Mouse (Mus musculus) granulocyte monocyte progenitor cell, adult 5-6 weeks (primary cell): ENCODE data around the gene Abhd8. TPM values are rescaled to one million over a fixed set of nuclear protein-coding genes. Genes with fewer than 3 reads are reported as not detected.
"Not testable (repeated sequence)": the region's sequence is repeated elsewhere in the genome, so short reads cannot be mapped to it uniquely, and the experiment has no call there.

ENCODE experiments used
- ATAC-seq: replicated peaks from 2 replicates; pipeline ENCODE4 v1.8.0; 2016; ENCODE audit warnings: mild to moderate bottlenecking, moderate TSS enrichment, inconsistent platforms; ENCODE audit not compliant: poor library complexity, severe bottlenecking
- total RNA-seq, 2 experiments: library from RNA; stranded (forward) in 1 of 2; stranded (reverse) in 1 of 2; fragments of 200-712, 200-1000 nt in 1 of 2; fragments of >200 nt in 1 of 2; fragmentation: Nextera tagmentation in 1 of 2; gene quantifications; 2 replicates each; pipeline ENCODE4 v1.2.3; 2014 to 2017

Abhd8 gene
- total RNA-seq, 2 experiments from 2014 or later = 1.6 to 4.7 TPM

DNA sequence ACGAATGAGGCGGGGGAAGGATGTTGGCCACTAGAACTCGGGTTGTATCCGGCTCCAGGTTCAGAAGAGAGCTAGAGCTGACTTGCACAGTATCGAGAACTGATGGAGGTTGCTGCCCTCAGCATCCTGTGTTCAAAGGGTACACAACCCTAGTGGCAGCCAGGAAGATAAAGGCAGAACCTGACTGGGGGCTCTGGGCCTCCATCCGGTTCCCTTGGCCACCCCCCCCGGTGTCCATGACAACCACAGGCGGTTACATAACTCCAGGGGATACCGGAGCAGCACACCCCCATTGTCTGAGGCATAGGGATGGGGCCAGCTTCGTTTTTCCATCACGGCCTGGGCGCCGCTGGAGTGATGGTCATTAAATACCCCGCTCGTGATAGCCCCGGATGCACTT lies 669 bp downstream of the Abhd8 start:
- peak; percentile 34 for ATAC-seq

DNA sequence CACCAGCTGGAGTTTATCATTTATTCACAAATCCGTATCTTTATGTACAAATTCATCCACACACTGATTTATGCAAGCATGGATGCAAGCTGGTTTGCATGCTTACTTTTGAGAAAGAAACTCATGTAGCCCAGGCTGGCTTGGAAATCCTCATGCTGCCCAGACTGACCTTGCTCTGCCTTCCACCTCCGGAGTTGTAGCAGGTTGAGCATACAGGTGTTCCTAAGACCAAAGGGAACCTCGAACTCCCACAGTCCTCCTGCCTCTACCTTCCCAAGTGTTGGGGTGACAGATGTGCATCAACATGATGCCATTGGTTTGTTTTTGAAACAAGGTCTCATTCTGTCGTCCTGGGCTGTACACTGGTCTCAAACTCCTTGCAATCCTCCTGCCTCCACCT lies 1.3 kb downstream of the Abhd8 start:
- no peak for ATAC-seq

DNA sequence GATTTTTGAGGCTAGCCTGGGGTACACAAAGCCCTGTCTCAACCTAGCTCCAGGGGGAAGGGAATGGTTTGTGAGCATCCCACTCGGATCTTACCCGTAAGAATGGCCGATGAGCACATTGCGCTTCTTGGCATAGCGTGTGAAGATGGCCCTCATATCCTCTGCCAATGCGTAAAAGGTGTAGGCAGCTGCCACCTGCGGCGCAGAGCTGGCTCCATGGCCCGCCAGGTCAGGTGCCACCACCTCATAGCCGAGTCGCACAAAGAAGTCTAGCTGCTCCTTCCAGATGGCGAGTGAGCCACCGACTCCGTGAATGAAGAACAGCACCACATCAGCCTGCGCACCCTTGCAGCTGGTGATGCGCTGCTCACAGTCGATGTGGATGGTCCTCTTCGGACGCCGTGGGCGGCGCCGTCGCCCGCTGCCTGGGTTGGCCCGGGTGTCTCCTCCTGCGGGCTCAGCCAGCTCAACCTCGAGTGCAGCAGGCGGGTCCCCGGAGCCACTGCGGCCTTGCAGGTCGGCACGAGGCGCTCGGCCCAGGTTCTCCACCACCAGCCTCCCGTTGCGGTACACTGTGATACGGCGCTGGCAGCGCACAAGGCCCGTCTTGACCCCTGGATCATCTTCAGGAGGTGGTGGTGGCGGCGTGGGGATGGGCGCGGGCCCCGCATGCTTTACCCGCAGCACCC lies 2.2 kb downstream of the Abhd8 start:
- ATAC-seq = no peak

- ATAC-seq = no peak
Observed at GRCm38 (mm10) chr8:71460716-71461115, 2.7 kb downstream of the Abhd8 start.

DNA sequence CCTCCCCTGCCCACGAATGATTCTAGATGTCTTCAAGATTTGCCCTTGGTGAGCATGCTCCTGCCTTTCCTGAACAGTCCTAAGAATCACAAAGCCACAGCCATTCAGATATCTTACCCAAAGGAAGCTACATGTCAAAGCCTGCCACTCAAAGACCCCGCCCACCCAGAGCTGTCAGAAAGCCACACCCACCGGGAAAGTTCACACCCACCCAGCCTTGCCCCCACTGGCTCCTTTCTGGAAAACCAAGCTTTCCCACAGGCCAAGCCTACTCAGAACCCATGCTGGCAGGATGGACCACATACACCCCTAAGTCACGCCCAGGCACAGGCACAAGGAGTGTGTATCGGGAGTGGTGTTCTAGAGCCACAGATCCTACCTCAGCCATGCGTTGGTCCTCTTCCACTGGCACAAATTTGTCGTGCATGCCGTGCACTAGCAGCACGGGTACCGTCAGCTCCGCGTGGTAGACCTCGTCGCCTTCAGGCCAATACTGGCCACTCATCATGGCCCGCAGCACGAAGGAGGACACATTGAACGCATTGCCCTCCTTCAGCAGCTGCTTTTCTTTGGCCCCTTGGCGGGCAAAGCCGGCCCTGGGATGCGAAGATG lies 5.7 kb downstream of the Abhd8 start:
- ATAC-seq = no peak

- no peak for ATAC-seq
Observed at GRCm38 (mm10) chr8:71456906-71457305, 6.5 kb downstream of the Abhd8 start.

DNA sequence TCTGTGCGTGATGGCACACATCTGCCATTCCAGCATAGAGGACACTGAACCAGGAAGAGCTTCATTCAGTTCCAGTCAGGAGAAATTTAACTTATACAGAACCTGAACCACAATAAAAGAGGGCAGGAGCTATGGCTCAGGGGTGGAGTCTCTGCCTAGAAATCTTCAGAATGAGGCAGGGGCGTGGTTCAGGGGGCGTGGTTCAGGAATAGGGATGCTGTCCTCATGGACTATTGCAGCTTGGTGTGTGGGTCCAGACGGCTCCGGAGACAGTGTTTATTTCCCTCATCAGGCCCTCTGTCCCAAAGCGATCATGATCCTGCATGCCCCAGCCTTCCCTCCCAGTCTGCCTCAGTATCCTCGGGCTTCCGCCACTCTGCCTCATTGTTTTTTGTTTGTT lies 8.8 kb downstream of the Abhd8 start:
- no peak for ATAC-seq

DNA sequence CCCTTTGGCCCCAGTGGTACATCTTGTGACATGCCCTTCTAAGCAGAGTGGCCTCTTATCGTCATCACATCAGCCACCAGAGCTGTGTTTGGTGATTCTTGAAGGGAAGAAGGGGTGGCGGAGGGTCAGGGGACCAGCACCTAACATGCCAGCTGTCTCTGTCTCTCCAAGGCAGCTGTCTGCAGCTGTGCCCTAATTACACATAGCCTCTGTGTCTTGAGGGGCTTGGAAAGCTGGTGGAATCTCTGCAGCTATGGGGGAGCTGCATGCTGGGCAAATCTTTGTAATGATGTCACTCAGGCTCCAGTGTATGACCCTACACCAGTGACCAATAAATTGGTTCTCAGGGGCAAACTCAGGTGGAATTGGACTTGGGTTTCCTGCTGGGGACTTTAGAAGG lies 10.8 kb downstream of the Abhd8 start:
- ATAC-seq = no peak

DNA sequence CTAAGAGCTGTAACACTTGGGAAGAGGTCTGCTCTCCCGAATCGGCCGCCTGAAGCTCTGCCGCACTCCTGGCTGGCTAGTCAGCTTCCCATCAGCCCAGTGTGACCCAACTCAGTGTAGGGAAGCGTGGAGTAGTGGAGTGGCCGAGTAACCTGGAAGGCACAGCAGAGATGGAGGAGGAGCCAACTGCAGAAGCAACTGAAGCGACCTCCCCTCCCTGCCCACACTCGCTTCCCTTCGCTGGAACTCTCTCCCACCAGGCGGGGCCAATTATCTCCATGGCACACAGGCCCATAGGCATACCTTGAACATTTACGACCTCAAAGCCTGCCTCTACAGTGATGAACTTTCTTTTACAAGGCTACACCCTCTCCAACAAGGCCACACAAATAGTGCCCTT lies 11.7 kb downstream of the Abhd8 start:
- ATAC-seq = no peak

- ATAC-seq = no peak
Observed at GRCm38 (mm10) chr8:71451337-71451736, 12.1 kb downstream of the Abhd8 start.

DNA sequence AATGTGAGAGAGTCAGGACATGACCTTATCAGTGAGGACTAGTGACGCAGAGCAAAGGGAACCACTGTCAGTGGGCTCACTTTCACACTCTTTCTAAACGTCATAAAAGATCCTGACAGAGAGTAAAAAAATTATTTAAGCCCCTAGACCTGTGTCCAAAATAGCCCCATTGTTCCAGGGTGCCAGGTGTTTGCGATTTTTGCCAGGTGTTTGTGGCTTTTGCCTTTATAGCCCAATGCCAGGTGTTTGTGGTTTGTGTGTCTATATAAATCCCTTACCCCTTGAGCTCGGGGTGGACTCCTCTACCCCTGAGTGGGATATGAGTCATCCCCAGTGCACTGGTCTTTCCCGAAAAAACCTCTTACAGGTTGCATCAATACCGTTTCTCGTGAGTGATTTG lies 18.4 kb downstream of the Abhd8 start:
- ATAC-seq = no peak

DNA sequence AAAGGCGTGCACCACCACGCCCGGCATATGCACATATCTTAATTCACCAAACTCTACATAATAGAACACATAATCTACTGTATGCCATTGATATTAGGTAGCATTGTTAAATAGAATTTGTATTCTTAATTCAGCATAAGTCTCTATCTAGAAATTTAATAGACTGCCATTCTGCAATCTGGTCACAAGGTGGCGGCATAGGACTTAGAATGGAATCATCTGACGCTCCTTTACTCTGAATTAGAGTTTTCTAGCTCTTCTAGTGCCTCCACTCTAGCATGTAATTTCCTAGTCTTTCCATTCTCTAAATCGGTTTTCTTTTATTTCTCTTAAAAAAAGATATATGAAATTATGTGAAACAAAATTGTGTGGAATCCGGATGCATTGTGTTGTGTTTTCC lies 22.1 kb downstream of the Abhd8 start:
- peak; percentile 84 for ATAC-seq

- ATAC-seq = no peak
Observed at GRCm38 (mm10) chr8:71437041-71437440, 26.4 kb downstream of the Abhd8 start.

DNA sequence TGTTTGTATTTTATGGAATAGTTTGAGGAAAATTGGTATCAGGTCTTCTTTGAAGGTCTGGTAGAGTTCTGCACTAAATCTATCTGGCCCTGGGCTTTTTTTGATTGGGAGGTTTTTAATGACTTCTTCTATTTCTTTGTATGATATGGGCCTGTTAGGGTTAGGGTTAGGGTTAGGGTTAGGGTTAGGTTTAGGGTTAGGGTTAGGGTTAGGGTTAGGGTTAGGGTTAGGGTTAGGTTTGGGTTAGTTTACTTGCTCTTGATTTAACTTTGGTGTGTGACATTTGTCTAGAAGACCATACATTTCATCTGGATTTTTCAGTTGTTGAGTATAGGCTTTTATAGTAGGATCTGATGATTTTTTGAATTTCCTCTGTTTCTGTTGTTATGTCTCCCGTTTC lies 30.5 kb downstream of the Abhd8 start:
- ATAC-seq = not testable (repeated sequence)

- ATAC-seq = no peak
Observed at GRCm38 (mm10) chr8:71422121-71422520, 41.3 kb downstream of the Abhd8 start.

DNA sequence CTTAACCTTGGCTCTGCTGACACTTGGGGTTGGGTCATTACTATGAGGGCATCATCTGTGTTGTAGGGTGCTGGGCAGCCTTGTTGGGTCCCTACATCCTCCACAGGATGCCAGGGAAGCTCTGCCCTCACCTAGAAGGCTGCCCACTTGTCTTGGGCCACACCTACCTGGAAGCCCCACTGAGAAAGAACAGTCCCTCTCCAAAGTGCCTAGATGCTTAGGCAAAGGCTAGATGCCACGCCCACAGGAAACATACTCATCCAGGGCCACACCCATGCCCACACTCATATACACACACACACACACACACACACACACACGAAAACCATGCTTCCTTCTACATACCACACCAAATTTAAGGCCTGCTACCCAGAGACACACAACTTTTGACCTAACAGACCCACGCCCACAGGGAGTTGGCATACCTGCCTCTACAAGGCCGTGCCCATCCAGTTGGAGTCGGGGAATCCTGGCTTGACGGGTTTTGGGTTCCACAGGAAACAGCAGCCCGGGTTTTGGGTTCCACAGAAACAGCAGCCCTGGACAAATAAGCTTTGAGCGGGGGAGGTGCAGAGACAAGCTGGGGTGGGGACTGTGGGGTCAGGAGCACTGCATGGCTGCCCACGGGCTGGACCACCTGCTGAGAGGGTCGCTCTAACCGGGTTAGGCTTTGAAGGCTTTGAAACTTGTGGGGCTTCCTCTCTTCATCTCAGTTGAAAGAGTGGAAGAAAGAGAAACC lies 51.8 kb downstream of the Abhd8 start:
- peak; percentile 62 for ATAC-seq

DNA sequence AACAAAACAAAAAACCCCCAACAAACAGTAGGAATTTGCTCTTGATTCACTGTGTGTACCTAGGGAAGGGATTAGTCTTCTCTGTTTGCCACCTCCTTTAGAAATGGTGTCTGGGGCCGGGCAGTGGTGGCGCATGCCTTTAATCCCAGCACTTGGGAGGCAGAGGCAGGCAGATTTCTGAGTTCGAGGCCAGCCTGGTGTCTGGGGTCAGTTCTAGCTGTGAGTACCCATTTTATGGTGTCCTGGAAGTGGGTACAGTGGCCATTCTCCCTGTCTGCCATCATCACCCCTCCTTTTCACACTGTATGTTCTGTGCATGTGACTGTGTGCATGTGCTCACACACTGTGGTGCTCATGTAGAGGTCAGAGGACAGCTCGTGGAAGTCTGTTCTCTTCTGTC lies 55.2 kb downstream of the Abhd8 start:
- no peak for ATAC-seq

GRCm38 (mm10) chr8:71407441-71407840 lies 56.0 kb downstream of the Abhd8 start:
- ATAC-seq = no peak
